Mouse (Mus musculus): ENCODE results near the gene Myb.

DNA sequence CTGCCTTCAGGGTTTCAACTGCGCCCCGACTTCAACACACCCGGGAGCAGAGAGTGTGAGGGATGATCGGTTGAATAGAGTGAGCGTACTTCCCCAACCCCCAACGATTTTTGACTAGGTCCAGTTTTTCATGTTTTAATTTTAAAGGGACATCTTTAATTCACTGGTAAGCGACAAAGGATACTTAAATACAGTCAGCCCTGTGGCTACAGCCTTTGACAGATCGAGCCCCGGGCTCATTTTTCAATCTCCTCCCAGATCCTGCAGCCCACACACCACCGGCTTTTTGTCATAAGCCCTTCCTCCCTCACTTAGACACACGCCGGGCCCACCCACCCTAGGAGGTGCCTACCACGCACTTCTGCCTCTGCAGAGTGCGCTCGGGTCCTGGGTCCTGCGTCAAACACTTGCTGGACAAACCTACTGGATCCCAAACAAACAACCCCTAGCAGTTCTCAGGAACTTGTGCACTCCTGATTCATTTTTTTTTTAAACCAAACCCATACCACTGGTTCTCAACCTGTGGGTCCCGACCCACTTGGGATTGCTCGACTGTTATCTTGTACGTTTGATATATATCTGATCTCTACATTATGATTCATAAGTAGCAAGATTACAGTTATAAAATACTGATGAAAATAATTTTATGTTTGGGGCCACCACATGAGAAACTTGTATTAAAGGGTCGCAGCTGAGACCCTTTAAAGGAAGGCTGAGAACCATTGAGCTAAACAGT lies 743 bp upstream of the Myb start:
- TF ChIP-seq POLR2A (IDR thresholded peaks at IDR 0.05; ENCODE audit: borderline replicate concordance, control insufficient read depth, low read depth, low read length) (peak; percentile 25; the same call in 1 of the 2 replicates), CTCF (IDR thresholded peaks at IDR 0.05; ENCODE audit: control insufficient read depth, insufficient read depth, low read length) (no peak)

Data from bone marrow, adult 2 months (tissue).